Mouse (Mus musculus): ENCODE measurements around the gene Msl1.

Msl1 gene

DNA sequence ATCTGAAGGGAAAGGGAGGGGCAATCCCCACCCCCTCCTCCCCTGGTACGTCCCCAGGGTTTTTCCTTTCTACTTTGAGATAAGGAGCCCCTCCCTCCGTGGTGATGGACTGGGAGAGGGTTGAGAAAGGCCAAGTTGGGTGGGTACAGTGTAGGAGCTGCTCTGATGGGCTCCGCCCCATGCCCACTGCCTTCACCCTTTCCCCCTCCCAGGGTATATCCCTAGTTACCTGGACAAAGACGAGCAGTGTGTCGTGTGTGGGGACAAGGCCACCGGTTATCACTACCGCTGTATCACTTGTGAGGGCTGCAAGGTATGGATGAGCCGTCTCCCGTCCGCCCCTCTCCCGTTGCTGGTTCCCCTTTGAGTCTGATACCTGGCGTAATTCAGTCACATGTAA is 38.6 kb upstream of the Msl1 start:
- TF ChIP-seq POU5F1 (IDR thresholded peaks at IDR 0.05; ENCODE audit: borderline replicate concordance, low read length) = no peak
- no peak for TF ChIP-seq CTCF (conservative IDR thresholded peaks at IDR 0.05; ENCODE audit: low read length)
- no peak for TF ChIP-seq NANOG (IDR thresholded peaks at IDR 0.05; ENCODE audit: borderline replicate concordance, low read length)
- H3K4me1 ChIP-seq (replicated peaks; ENCODE audit: low read depth, low read length) = peaks cover 51% of the 10 kb centered on the region
- H3K36me3 ChIP-seq (ENCODE audit: insufficient read depth, low read length) = peaks cover 9% of the 10 kb centered on the region; the same call in 1 of the 2 replicates
- no peak overlapping the region for H3K4me3 ChIP-seq (replicated peaks; ENCODE audit: low read length)
- no peaks in the 10 kb centered on the region for H3K27me3 ChIP-seq (ENCODE audit: insufficient read depth, low read length)
- H3K9me3 ChIP-seq (ENCODE audit: low read length) = peaks cover 4% of the 10 kb centered on the region; the same call in 1 of the 2 replicates

DNA sequence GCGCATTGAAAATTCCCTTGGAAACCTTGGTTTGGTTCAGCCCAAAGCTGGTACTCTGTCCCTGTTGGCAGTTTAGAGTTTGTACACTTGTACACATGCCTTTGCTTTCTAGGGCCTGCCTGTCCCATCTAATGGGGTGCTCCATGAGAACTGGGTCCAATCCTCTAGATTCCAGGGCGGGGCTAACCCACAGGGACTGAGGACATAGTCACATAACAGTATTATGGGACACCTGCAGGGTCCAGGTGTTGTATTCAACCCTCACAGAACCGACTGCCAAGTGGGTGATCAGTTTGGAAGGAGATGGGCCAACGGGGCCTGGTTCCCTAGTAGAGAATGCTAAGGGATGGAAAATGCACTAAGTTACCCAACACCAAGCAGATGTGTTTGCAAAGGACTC is 33.4 kb upstream of the Msl1 start:
- Histone ChIP-seq H3K36me3 (ENCODE audit: insufficient read depth, low read length) (peaks cover 5% of the 10 kb centered on the region; the same call in 1 of the 2 replicates), H3K4me1 (replicated peaks; ENCODE audit: low read depth, low read length) (peaks cover 57% of the 10 kb centered on the region), H3K27me3 (ENCODE audit: insufficient read depth, low read length) (no peaks in the 10 kb centered on the region), H3K4me3 (replicated peaks; ENCODE audit: low read length) (no peak overlapping the region), H3K9me3 (ENCODE audit: low read length) (peaks cover 4% of the 10 kb centered on the region; the same call in 1 of the 2 replicates)
- no peak for TF ChIP-seq NANOG (IDR thresholded peaks at IDR 0.05; ENCODE audit: borderline replicate concordance, low read length)
- TF ChIP-seq POU5F1 (IDR thresholded peaks at IDR 0.05; ENCODE audit: borderline replicate concordance, low read length) = no peak

DNA sequence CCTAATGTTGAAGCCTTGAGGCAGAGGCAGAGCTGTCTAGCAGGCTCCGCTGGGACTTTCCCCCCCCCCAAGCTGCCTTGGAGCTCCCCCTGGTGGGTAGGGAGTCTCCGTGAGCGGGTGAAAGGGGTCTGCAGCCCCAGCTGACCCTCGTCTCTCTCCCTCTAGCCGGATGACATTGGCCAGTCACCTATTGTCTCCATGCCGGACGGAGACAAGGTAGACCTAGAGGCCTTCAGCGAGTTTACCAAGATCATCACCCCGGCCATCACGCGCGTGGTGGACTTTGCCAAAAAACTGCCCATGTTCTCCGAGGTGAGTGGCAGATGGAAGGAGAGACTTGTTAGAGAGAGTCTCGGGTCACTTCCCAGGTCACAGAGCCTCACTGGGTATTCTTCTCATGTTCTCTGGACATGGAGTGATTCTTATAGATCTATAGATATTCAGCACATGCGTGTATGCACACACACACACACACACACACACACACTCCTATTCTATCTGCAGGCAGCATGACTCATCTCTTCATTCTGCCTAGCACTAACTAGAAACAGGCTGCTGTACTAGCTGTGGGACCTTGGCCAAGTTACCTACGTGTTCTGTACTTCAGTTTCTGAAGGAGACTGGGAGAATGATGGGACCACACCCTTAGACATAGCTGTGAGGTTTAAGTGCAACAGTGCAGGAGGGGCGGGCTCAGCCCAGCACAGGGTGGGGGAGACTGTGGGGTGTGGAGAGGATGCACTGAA is 32.4 kb upstream of the Msl1 start:
- TF ChIP-seq POU5F1 (IDR thresholded peaks at IDR 0.05; ENCODE audit: borderline replicate concordance, low read length) (no peak), NANOG (IDR thresholded peaks at IDR 0.05; ENCODE audit: borderline replicate concordance, low read length) (no peak), CTCF (conservative IDR thresholded peaks at IDR 0.05; ENCODE audit: low read length) (peak; percentile 72)
- Histone ChIP-seq H3K27me3 (ENCODE audit: insufficient read depth, low read length) (no peaks in the 10 kb centered on the region), H3K36me3 (ENCODE audit: insufficient read depth, low read length) (peaks cover 5% of the 10 kb centered on the region; the same call in 1 of the 2 replicates), H3K4me1 (replicated peaks; ENCODE audit: low read depth, low read length) (peaks cover 61% of the 10 kb centered on the region), H3K9me3 (ENCODE audit: low read length) (peaks cover 4% of the 10 kb centered on the region; the same call in 1 of the 2 replicates), H3K4me3 (replicated peaks; ENCODE audit: low read length) (peak overlapping the region; percentile 78)

DNA sequence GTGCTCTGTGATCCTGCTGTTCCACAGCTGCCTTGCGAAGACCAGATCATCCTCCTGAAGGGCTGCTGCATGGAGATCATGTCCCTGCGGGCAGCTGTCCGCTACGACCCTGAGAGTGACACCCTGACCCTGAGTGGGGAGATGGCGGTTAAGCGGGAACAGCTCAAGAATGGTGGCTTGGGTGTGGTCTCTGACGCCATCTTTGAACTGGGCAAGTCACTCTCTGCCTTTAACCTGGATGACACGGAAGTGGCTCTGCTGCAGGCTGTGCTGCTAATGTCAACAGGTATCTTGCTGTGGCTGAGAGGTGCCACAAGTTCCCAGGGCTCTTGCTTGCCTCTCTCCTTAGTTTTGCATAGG is 31.8 kb upstream of the Msl1 start:
- H3K4me1 ChIP-seq (replicated peaks; ENCODE audit: low read depth, low read length) = peaks cover 67% of the 10 kb centered on the region
- 0 out of 2 replicates have a peak, but pooled peaks cover under 1% of the 10 kb centered on the region for H3K27me3 ChIP-seq (ENCODE audit: insufficient read depth, low read length)
- H3K9me3 ChIP-seq (ENCODE audit: low read length) = peaks cover 4% of the 10 kb centered on the region; the same call in 1 of the 2 replicates
- H3K4me3 ChIP-seq (replicated peaks; ENCODE audit: low read length) = peak overlapping the region; percentile 78
- no peak for TF ChIP-seq CTCF (conservative IDR thresholded peaks at IDR 0.05; ENCODE audit: low read length)
- no peak for TF ChIP-seq NANOG (IDR thresholded peaks at IDR 0.05; ENCODE audit: borderline replicate concordance, low read length)
- no peak for TF ChIP-seq POU5F1 (IDR thresholded peaks at IDR 0.05; ENCODE audit: borderline replicate concordance, low read length)
- H3K36me3 ChIP-seq (ENCODE audit: insufficient read depth, low read length) = peaks cover 11% of the 10 kb centered on the region

DNA sequence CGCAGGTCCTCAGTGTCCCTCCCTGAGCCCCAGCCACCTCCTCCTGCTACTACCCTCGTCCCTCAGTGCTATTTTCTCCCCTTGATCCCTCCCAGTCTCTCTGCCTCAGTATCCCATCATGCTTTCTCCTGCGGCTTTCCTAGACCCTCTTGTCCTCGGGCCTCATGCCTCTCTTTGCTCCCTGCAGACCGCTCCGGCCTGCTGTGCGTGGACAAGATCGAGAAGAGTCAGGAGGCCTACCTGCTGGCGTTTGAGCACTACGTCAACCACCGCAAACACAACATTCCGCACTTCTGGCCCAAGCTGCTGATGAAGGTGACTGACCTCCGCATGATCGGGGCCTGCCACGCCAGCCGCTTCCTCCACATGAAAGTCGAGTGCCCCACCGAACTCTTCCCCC is 31.2 kb upstream of the Msl1 start:
- peak overlapping the region; percentile 78 for H3K4me3 ChIP-seq (replicated peaks; ENCODE audit: low read length)
- peaks cover 73% of the 10 kb centered on the region for H3K4me1 ChIP-seq (replicated peaks; ENCODE audit: low read depth, low read length)
- H3K9me3 ChIP-seq (ENCODE audit: low read length) = peaks cover 4% of the 10 kb centered on the region; the same call in 1 of the 2 replicates
- peaks cover 5% of the 10 kb centered on the region; the same call in 1 of the 2 replicates for H3K27me3 ChIP-seq (ENCODE audit: insufficient read depth, low read length)
- peaks cover 17% of the 10 kb centered on the region for H3K36me3 ChIP-seq (ENCODE audit: insufficient read depth, low read length)
- TF ChIP-seq NANOG (IDR thresholded peaks at IDR 0.05; ENCODE audit: borderline replicate concordance, low read length) (no peak), POU5F1 (IDR thresholded peaks at IDR 0.05; ENCODE audit: borderline replicate concordance, low read length) (no peak)

DNA sequence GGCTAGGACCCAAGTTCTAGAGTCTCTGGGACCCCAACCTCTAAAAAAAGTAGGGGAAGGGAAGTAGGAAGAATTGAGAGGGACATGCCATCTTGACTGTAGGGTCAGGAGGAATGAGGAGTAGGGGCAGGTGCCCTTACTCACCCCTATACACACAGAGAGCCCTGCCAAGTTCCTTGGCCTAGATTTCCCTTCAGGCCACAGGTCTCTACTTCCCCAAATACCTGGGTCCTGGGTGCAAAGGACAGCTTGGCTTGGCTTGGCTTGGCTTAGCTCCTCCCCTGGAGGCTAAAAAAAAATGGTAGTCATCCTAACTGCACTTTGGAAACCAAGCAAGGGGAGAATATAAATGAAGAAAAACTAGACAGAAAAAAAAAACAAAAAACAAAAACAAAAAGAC is 30.6 kb upstream of the Msl1 start:
- TF ChIP-seq POU5F1 (IDR thresholded peaks at IDR 0.05; ENCODE audit: borderline replicate concordance, low read length) = no peak
- TF ChIP-seq NANOG (IDR thresholded peaks at IDR 0.05; ENCODE audit: borderline replicate concordance, low read length) = no peak
- no peak for TF ChIP-seq CTCF (conservative IDR thresholded peaks at IDR 0.05; ENCODE audit: low read length)
- Histone ChIP-seq H3K36me3 (ENCODE audit: insufficient read depth, low read length) (peaks cover 23% of the 10 kb centered on the region), H3K27me3 (ENCODE audit: insufficient read depth, low read length) (peaks cover 5% of the 10 kb centered on the region; the same call in 1 of the 2 replicates), H3K9me3 (ENCODE audit: low read length) (peaks cover 4% of the 10 kb centered on the region; the same call in 1 of the 2 replicates), H3K4me1 (replicated peaks; ENCODE audit: low read depth, low read length) (peaks cover 80% of the 10 kb centered on the region), H3K4me3 (replicated peaks; ENCODE audit: low read length) (peak overlapping the region; percentile 78)

DNA sequence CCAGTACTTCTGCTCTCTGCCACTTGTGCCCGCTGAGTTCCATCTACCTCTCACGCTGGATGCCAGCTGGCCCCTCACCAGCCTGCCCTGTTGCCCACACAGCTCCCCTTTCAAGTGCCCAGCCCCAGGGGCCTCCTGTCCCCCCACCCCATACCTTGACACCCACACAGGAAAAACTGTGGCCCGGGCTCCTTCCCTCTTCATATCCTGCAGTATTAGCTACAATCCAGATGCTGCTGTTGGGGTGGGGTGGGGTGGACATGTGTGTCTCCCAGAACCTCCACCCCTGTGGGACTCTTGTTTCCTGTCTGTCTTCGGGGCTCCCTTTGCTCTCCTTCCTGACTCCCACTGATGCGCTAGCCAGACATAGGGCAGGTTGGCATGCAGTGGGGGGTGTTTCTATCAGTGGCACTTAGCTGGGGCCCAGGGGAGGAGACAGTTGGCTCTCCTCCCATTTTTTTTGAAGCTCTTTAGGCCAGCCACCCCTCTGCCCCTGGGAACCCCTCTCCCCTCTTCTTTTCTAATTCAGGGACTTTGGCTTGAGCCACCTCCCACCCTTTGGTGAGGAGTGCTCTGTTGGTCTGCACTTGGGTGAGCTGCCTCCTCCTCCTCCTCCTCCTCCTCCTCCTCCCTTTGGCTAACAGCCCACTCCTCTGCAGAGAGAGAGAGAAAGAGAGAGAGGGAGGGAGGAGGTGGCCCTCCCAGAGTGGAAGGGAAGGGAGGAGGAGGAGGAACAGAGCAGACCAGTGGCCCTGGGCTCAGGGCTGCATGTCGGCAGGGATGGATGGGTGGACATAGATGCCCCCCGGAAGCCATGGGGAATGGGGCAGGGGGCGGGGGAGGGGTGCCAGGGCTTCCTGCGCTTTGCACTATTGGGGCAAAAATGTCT is 29.7 kb upstream of the Msl1 start:
- H3K9me3 ChIP-seq (ENCODE audit: low read length) = peaks cover 2% of the 10 kb centered on the region; the same call in 1 of the 2 replicates
- H3K4me3 ChIP-seq (replicated peaks; ENCODE audit: low read length) = no peak overlapping the region
- peaks cover 30% of the 10 kb centered on the region for H3K36me3 ChIP-seq (ENCODE audit: insufficient read depth, low read length)
- peaks cover 89% of the 10 kb centered on the region for H3K4me1 ChIP-seq (replicated peaks; ENCODE audit: low read depth, low read length)
- TF ChIP-seq CTCF (conservative IDR thresholded peaks at IDR 0.05; ENCODE audit: low read length) = no peak
- TF ChIP-seq NANOG (IDR thresholded peaks at IDR 0.05; ENCODE audit: borderline replicate concordance, low read length) = no peak
- TF ChIP-seq POU5F1 (IDR thresholded peaks at IDR 0.05; ENCODE audit: borderline replicate concordance, low read length) = no peak
- peaks cover 5% of the 10 kb centered on the region; the same call in 1 of the 2 replicates for H3K27me3 ChIP-seq (ENCODE audit: insufficient read depth, low read length)

DNA sequence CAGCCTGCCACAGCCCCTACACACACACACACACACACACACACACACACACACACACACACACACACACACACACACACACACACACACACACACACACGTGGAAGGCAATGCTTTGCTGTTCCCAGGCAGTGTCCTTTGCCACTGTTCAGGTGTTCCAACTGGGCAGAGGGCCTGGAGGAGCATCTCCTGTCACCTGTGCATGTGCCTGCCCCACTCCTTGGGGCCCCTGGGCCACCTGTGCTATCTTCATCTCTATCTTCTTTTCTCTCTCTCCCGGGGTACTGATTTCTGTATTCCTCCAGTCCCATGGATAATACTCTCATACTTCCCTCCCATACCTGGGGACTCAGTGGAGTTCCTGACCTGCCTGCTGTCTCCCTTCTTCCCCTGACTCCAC is 29.0 kb upstream of the Msl1 start:
- Histone ChIP-seq H3K36me3 (ENCODE audit: insufficient read depth, low read length) (peaks cover 35% of the 10 kb centered on the region), H3K4me3 (replicated peaks; ENCODE audit: low read length) (no peak overlapping the region), H3K9me3 (ENCODE audit: low read length) (no peaks in the 10 kb centered on the region), H3K4me1 (replicated peaks; ENCODE audit: low read depth, low read length) (peaks cover 96% of the 10 kb centered on the region), H3K27me3 (ENCODE audit: insufficient read depth, low read length) (peaks cover 5% of the 10 kb centered on the region; the same call in 1 of the 2 replicates)
- no peak for TF ChIP-seq NANOG (IDR thresholded peaks at IDR 0.05; ENCODE audit: borderline replicate concordance, low read length)
